Mouse (Mus musculus): Measurements from ENCODE around the gene Stx16. TPM values are rescaled to one million over a fixed set of nuclear protein-coding genes. Genes with fewer than 3 reads are reported as not detected.

Gene Stx16
- polyA plus RNA-seq, 1 experiment from 2014 or later = 10.7 TPM

Other genes starting within 250 kb of the Stx16 start
- gene Npepl1, start 34.0 kb downstream of the Stx16 start, polyA plus RNA-seq (2015; fragmentation: Nextera tagmentation; extraction: Ambion mirVana) = 17.2 and 18.6 TPM in 2 replicates
- 1,606 and 1,659 TPM in 2 replicates for gene Gnas, start 208.0 kb downstream of the Stx16 start, polyA plus RNA-seq (2015; fragmentation: Nextera tagmentation; extraction: Ambion mirVana)

Data from hindbrain, embryonic 15.5 days (tissue).